Mouse (Mus musculus) MEL (cell line): ENCODE data around the gene Tnfrsf12a.

Experiments used
- CTCF ChIP-seq, 3 experiments: IDR thresholded peaks in 2 of 3; conservative IDR thresholded peaks in 1 of 3; 2 replicates each; pipeline ENCODE4 v1.5.1; 2011 to 2012; ENCODE audit warnings: low read length in 3 of 3, low read depth in 2 of 3, mild to moderate bottlenecking in 2 of 3, improper control_type of control experiment in 1 of 3, inconsistent platforms in 1 of 3, mixed read lengths in 1 of 3, moderate library complexity in 1 of 3; ENCODE audit not compliant: control insufficient read depth in 1 of 3, insufficient read depth in 1 of 3, poor library complexity in 1 of 3, severe bottlenecking in 1 of 3
- JUND ChIP-seq: IDR thresholded peaks from 2 replicates; pipeline ENCODE4 v1.6.1; 2011; ENCODE audit warnings: low read depth, mild to moderate bottlenecking, improper control_type of control experiment, low read length
- MYC ChIP-seq: IDR thresholded peaks from 2 replicates; pipeline ENCODE4 v1.6.1; 2011; ENCODE audit warnings: low read depth, mild to moderate bottlenecking, low read length, improper control_type of control experiment, moderate library complexity
- POLR2A ChIP-seq, 2 experiments: IDR thresholded peaks; 2 replicates each; pipeline ENCODE4 v1.6.1; 2011 to 2012; ENCODE audit warnings: low read length in 2 of 2, mild to moderate bottlenecking in 2 of 2, control low read depth in 1 of 2, improper control_type of control experiment in 1 of 2, low read depth in 1 of 2, moderate library complexity in 1 of 2; ENCODE audit not compliant: control insufficient read depth in 1 of 2, insufficient read depth in 1 of 2, poor library complexity in 1 of 2
- RAD21 ChIP-seq: IDR thresholded peaks from 2 replicates; pipeline ENCODE4 v1.6.1; 2011; ENCODE audit warnings: mild to moderate bottlenecking, low read depth, low read length, improper control_type of control experiment
- USF1 ChIP-seq: IDR thresholded peaks from 2 replicates; pipeline ENCODE4 v1.6.1; 2014; ENCODE audit warnings: low read depth, mild to moderate bottlenecking, inconsistent platforms, low read length, improper control_type of control experiment, moderate library complexity

DNA sequence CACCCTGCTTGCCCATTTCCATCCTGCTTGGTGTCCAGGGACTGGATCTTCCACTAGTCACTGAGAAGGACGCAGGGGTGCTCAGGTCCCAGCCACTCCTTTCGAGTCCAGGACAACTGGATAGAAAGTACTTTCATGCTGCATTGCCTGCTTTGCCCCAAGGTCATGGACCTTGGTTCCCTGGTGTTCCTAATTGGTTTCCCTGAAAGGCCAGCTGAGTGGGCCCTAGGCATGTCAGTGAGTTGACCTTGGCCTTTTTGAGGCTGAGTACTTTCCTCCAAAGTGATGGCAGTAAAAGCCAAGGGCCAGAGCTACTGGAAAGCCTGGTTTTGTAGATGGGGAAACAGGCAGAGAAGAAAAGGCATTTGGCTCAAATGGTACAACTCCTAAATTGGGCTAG, 44.6 kb upstream of the Tnfrsf12a start:
- TF ChIP-seq USF1 (no peak), POLR2A (IDR thresholded peaks at IDR 0.05; ENCODE audit: control insufficient read depth in 1 of 2, insufficient read depth in 1 of 2, low read depth in 1 of 2, low read length in 2 of 2, poor library complexity in 1 of 2) (no peak), RAD21 (no peak), MYC (no peak), CTCF (IDR thresholded peaks at IDR 0.05 in 2 of 3, conservative IDR thresholded peaks at IDR 0.05 in 1 of 3; ENCODE audit: control insufficient read depth in 1 of 3, insufficient read depth in 1 of 3, low read depth in 2 of 3, low read length in 3 of 3, poor library complexity in 1 of 3, severe bottlenecking in 1 of 3) (no peak), JUND (no peak)
